Mouse (Mus musculus): ENCODE data around the gene Tcl1b3. TPM values are rescaled to one million over a fixed set of nuclear protein-coding genes. Genes with fewer than 3 reads are reported as not detected.
"Not testable (repeated sequence)": the region's sequence is repeated elsewhere in the genome, so short reads cannot be mapped to it uniquely, and the experiment has no call there.

Tcl1b3 gene
- polyA plus RNA-seq, 1 experiment from 2014 or later = not detected

- not testable (repeated sequence) for H3K4me2 ChIP-seq (ENCODE audit: low read depth, low read length); H3K27me3 ChIP-seq (replicated peaks; ENCODE audit: control insufficient read depth, insufficient read depth, low read length); H3K36me3 ChIP-seq (ENCODE audit: control insufficient read depth, insufficient read depth, low read length); ATAC-seq; H3K9ac ChIP-seq (ENCODE audit: low read depth, low read length); H3K9me3 ChIP-seq (ENCODE audit: control insufficient read depth, low read length); H3K4me3 ChIP-seq (ENCODE audit: low read length); H3K27ac ChIP-seq (ENCODE audit: low read length); H3K4me1 ChIP-seq (ENCODE audit: control insufficient read depth, insufficient read depth, low read length)
- WGBS = 53% methylated on average over 3 of the region's 3 CpGs
These were observed 14.8 kb upstream of the Tcl1b3 start, which contains the start of gene Tcl1b5 for GRCm38 (mm10) chr12:105176044-105176443. Tcl1b5 (plus strand) TSS chr12:105176344.

GRCm38 (mm10) chr12:105181040-105181644 is 9.7 kb upstream of the Tcl1b3 start:
- H3K27me3 ChIP-seq (replicated peaks; ENCODE audit: control insufficient read depth, insufficient read depth, low read length); H3K36me3 ChIP-seq (ENCODE audit: control insufficient read depth, insufficient read depth, low read length); ATAC-seq; H3K4me3 ChIP-seq (ENCODE audit: low read length); H3K9ac ChIP-seq (ENCODE audit: low read depth, low read length); H3K4me2 ChIP-seq (ENCODE audit: low read depth, low read length); H3K9me3 ChIP-seq (ENCODE audit: control insufficient read depth, low read length); H3K27ac ChIP-seq (ENCODE audit: low read length); H3K4me1 ChIP-seq (ENCODE audit: control insufficient read depth, insufficient read depth, low read length): not testable (repeated sequence)
- WGBS = 72% methylated on average over 4 of the region's 4 CpGs

GRCm38 (mm10) chr12:105188980-105189379 is 1.9 kb upstream of the Tcl1b3 start:
- not testable (repeated sequence) for H3K4me2 ChIP-seq (ENCODE audit: low read depth, low read length); H3K9ac ChIP-seq (ENCODE audit: low read depth, low read length); H3K9me3 ChIP-seq (ENCODE audit: control insufficient read depth, low read length); H3K4me1 ChIP-seq (ENCODE audit: control insufficient read depth, insufficient read depth, low read length); H3K27ac ChIP-seq (ENCODE audit: low read length); H3K27me3 ChIP-seq (replicated peaks; ENCODE audit: control insufficient read depth, insufficient read depth, low read length); H3K36me3 ChIP-seq (ENCODE audit: control insufficient read depth, insufficient read depth, low read length); ATAC-seq; H3K4me3 ChIP-seq (ENCODE audit: low read length)
- WGBS = 41% methylated on average over 2 of the region's 2 CpGs

- ATAC-seq; H3K4me1 ChIP-seq (ENCODE audit: control insufficient read depth, insufficient read depth, low read length); H3K27ac ChIP-seq (ENCODE audit: low read length); H3K36me3 ChIP-seq (ENCODE audit: control insufficient read depth, insufficient read depth, low read length); H3K9ac ChIP-seq (ENCODE audit: low read depth, low read length); H3K4me3 ChIP-seq (ENCODE audit: low read length); H3K9me3 ChIP-seq (ENCODE audit: control insufficient read depth, low read length); H3K27me3 ChIP-seq (replicated peaks; ENCODE audit: control insufficient read depth, insufficient read depth, low read length); H3K4me2 ChIP-seq (ENCODE audit: low read depth, low read length): not testable (repeated sequence)
- WGBS = 70% methylated on average over 7 of the region's 7 CpGs
These were observed 9.0 kb downstream of the Tcl1b3 start for GRCm38 (mm10) chr12:105199684-105200497.

GRCm38 (mm10) chr12:105201657-105202056 is 10.8 kb downstream of the Tcl1b3 start, which contains the start of gene Tcl1b4:
Tcl1b4 (plus strand) TSS chr12:105201957.
- H3K9me3 ChIP-seq (ENCODE audit: control insufficient read depth, low read length); H3K9ac ChIP-seq (ENCODE audit: low read depth, low read length); H3K36me3 ChIP-seq (ENCODE audit: control insufficient read depth, insufficient read depth, low read length); H3K4me2 ChIP-seq (ENCODE audit: low read depth, low read length); H3K27ac ChIP-seq (ENCODE audit: low read length); ATAC-seq; H3K27me3 ChIP-seq (replicated peaks; ENCODE audit: control insufficient read depth, insufficient read depth, low read length); H3K4me1 ChIP-seq (ENCODE audit: control insufficient read depth, insufficient read depth, low read length); H3K4me3 ChIP-seq (ENCODE audit: low read length): not testable (repeated sequence)
- WGBS = 88% methylated on average over 1 of the region's 1 CpGs

- no peaks in the 10 kb centered on the region for H3K9me3 ChIP-seq (ENCODE audit: control insufficient read depth, low read length)
- H3K9ac ChIP-seq (ENCODE audit: low read depth, low read length) = no peak overlapping the region
- no peaks in the 10 kb centered on the region for H3K27me3 ChIP-seq (replicated peaks; ENCODE audit: control insufficient read depth, insufficient read depth, low read length)
- 76% methylated on average over 1 of the region's 1 CpGs for WGBS
- no peak overlapping the region for H3K4me3 ChIP-seq (ENCODE audit: low read length)
- no peak overlapping the region for H3K4me2 ChIP-seq (ENCODE audit: low read depth, low read length)
- H3K4me1 ChIP-seq (ENCODE audit: control insufficient read depth, insufficient read depth, low read length) = no peaks in the 10 kb centered on the region
- no peaks in the 10 kb centered on the region for H3K36me3 ChIP-seq (ENCODE audit: control insufficient read depth, insufficient read depth, low read length)
- no peak for ATAC-seq
- H3K27ac ChIP-seq (ENCODE audit: low read length) = no peak overlapping the region
These were observed 16.2 kb downstream of the Tcl1b3 start for GRCm38 (mm10) chr12:105207071-105207470.

- no peaks in the 10 kb centered on the region for H3K27me3 ChIP-seq (replicated peaks; ENCODE audit: control insufficient read depth, insufficient read depth, low read length)
- H3K4me1 ChIP-seq (ENCODE audit: control insufficient read depth, insufficient read depth, low read length) = no peaks in the 10 kb centered on the region
- WGBS = 86% methylated on average over 1 of the region's 1 CpGs
- H3K36me3 ChIP-seq (ENCODE audit: control insufficient read depth, insufficient read depth, low read length) = no peaks in the 10 kb centered on the region
- no peaks in the 10 kb centered on the region for H3K9me3 ChIP-seq (ENCODE audit: control insufficient read depth, low read length)
- H3K9ac ChIP-seq (ENCODE audit: low read depth, low read length) = no peak overlapping the region
- no peak overlapping the region for H3K4me2 ChIP-seq (ENCODE audit: low read depth, low read length)
- H3K4me3 ChIP-seq (ENCODE audit: low read length) = no peak overlapping the region
- ATAC-seq = no peak
- H3K27ac ChIP-seq (ENCODE audit: low read length) = no peak overlapping the region
These were observed 17.6 kb downstream of the Tcl1b3 start for GRCm38 (mm10) chr12:105208441-105208840.

- Histone ChIP-seq H3K9ac (ENCODE audit: low read depth, low read length) (no peak overlapping the region), H3K4me1 (ENCODE audit: control insufficient read depth, insufficient read depth, low read length) (no peaks in the 10 kb centered on the region), H3K27me3 (replicated peaks; ENCODE audit: control insufficient read depth, insufficient read depth, low read length) (no peaks in the 10 kb centered on the region), H3K4me2 (ENCODE audit: low read depth, low read length) (no peak overlapping the region), H3K4me3 (ENCODE audit: low read length) (no peak overlapping the region), H3K27ac (ENCODE audit: low read length) (no peak overlapping the region), H3K36me3 (ENCODE audit: control insufficient read depth, insufficient read depth, low read length) (no peaks in the 10 kb centered on the region), H3K9me3 (ENCODE audit: control insufficient read depth, low read length) (no peaks in the 10 kb centered on the region)
- no peak for ATAC-seq
- WGBS = 92% methylated on average over 7 of the region's 7 CpGs
These were observed 18.4 kb downstream of the Tcl1b3 start for GRCm38 (mm10) chr12:105209231-105209630.

GRCm38 (mm10) chr12:105217101-105217760 is 26.4 kb downstream of the Tcl1b3 start:
- Histone ChIP-seq H3K9ac (ENCODE audit: low read depth, low read length) (no peak overlapping the region), H3K4me1 (ENCODE audit: control insufficient read depth, insufficient read depth, low read length) (no peaks in the 10 kb centered on the region), H3K9me3 (ENCODE audit: control insufficient read depth, low read length) (no peaks in the 10 kb centered on the region), H3K27me3 (replicated peaks; ENCODE audit: control insufficient read depth, insufficient read depth, low read length) (no peaks in the 10 kb centered on the region), H3K4me2 (ENCODE audit: low read depth, low read length) (no peak overlapping the region), H3K36me3 (ENCODE audit: control insufficient read depth, insufficient read depth, low read length) (no peaks in the 10 kb centered on the region), H3K27ac (ENCODE audit: low read length) (no peak overlapping the region), H3K4me3 (ENCODE audit: low read length) (no peak overlapping the region)
- WGBS = 83% methylated on average over 7 of the region's 7 CpGs
- ATAC-seq = no peak

Data from intestine, embryonic 16.5 days (tissue).